Mouse (Mus musculus) cerebellum, adult 2 months (tissue): ENCODE measurements at regions not wholly inside any gene's neighbourhood (a gene's known extent, or its start where the extent isn't known, plus 50 kb on each side); places are given as distances from the start of the nearest gene placed in this dataset.

Experiments
- DNase-seq, 2 experiments: peaks; one replicate each; pipeline ENCODE4 v3.0.0; 2021
- H3K27ac ChIP-seq: fragments of 200-500 bp; 2 replicates; pipeline ENCODE4 v1.5.1; 2012; ENCODE audit warnings: low read length, control low read depth, inconsistent platforms; ENCODE audit not compliant: insufficient read depth
- H3K27me3 ChIP-seq: fragments of 200-500 bp; 2 replicates; pipeline ENCODE4 v1.6.1; 2012; ENCODE audit warnings: inconsistent platforms, mild to moderate bottlenecking, low read length, moderate library complexity; ENCODE audit not compliant: control insufficient read depth, insufficient read depth
- H3K4me1 ChIP-seq: fragments of 200-500 bp; 2 replicates; pipeline ENCODE4 v1.6.1; 2011; ENCODE audit warnings: low read length; ENCODE audit not compliant: control insufficient read depth, insufficient read depth
- H3K4me3 ChIP-seq: fragments of 200-500 bp; replicated peaks from 2 replicates; pipeline ENCODE3; 2011; ENCODE audit warnings: mild to moderate bottlenecking, low read depth, low read length, control low read depth; ENCODE audit not compliant: insufficient read depth
- CTCF ChIP-seq: fragments of 200-500 bp; IDR thresholded peaks from 2 replicates; pipeline ENCODE4 v1.5.1; 2011; ENCODE audit warnings: low read depth, mild to moderate bottlenecking, control low read depth, low read length, moderate library complexity, borderline replicate concordance; ENCODE audit not compliant: insufficient read depth
- POLR2A ChIP-seq: fragments of 200-500 bp; IDR thresholded peaks from 2 replicates; pipeline ENCODE4 v1.6.1; 2011; ENCODE audit warnings: low read length, control low read depth, borderline replicate concordance; ENCODE audit not compliant: insufficient read depth
- WGBS: fragments of 180-500 bp; shearing (Covaris S2); methylation state at CpG from one replicate; pipeline ENCODE4 v1.1.7; 2018; 5-methylcytosine and 5-hydroxymethylcytosine counted together

DNA sequence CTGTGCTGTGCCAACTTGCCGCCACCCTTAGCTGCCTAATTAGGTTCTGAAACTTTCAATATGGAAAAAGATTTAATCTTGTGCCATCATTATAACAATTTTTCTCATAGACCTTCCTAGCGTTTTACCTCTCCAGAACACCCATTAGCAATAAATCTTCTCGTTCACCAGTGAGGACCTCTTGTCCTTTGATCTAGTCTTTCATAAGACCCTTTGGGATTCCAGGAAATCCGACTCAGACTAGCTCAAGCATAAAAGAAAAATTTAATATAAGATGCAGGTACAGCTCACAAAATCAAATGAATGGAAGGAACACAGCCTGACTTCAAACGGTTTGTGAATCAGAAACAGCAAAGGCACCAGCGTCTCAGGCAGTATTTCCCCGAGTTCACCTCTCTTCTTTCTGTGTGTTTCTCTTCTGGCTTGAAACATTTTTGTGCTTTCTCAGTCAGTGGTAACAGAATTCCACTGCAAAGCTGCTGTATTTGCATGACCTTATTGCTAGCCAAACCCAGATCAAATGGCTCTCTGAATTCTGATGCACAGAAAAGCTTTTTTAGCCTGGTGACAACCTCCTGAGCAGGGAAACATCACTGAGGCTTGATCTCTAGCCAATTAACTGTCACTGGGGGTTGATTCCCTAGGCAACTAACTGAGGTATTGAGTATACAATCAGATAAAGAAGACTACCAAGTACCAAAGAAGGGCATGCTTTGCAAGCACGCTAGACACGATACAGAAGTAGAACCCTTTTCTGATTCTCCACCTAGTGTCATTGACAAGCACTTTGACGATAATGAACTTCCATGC is 539.8 kb downstream of the Cenpc1 start:
- Histone ChIP-seq H3K4me3 (no peak overlapping the region), H3K27ac (no peak overlapping the region), H3K4me1 (no peaks in the 10 kb centered on the region), H3K27me3 (no peaks in the 10 kb centered on the region)
- DNase-seq, result no peak
- 49% methylated on average over 10 of the region's 10 CpGs for WGBS
- TF ChIP-seq POLR2A (no peak), CTCF (no peak)

GRCm38 (mm10) chr5:85505244-85505643 is 560.1 kb downstream of the Cenpc1 start:
- 87% methylated on average over 1 of the region's 1 CpGs for WGBS
- Histone ChIP-seq H3K4me1 (no peaks in the 10 kb centered on the region), H3K27ac (no peak overlapping the region), H3K27me3 (no peaks in the 10 kb centered on the region), H3K4me3 (no peak overlapping the region)
- no peak for DNase-seq
- TF ChIP-seq POLR2A, result no peak
- no peak for TF ChIP-seq CTCF

DNA sequence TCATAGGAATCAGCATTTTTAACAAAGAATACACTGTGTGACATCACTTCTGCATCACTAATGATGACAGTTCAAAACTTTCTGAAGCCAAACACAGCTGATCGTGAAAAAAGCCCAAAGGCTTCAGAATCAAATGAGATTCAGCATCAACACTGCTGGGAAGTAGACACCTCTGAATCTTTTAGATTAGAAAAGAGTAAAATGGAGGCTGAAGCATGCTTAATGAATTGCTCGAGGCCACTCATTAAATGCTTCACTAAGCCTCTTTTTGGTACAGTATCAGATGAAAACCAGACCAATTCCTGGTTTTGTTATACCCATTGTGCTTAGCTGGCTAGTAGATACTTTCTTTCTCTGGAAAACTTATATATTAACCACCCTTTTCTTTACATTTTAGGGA is 568.1 kb downstream of the Cenpc1 start:
- Histone ChIP-seq H3K4me3 (no peak overlapping the region), H3K27ac (no peak overlapping the region), H3K27me3 (no peaks in the 10 kb centered on the region), H3K4me1 (no peaks in the 10 kb centered on the region)
- no peak for TF ChIP-seq CTCF
- TF ChIP-seq POLR2A, result no peak
- no peak for DNase-seq
- WGBS, result 35% methylated on average over 2 of the region's 2 CpGs

DNA sequence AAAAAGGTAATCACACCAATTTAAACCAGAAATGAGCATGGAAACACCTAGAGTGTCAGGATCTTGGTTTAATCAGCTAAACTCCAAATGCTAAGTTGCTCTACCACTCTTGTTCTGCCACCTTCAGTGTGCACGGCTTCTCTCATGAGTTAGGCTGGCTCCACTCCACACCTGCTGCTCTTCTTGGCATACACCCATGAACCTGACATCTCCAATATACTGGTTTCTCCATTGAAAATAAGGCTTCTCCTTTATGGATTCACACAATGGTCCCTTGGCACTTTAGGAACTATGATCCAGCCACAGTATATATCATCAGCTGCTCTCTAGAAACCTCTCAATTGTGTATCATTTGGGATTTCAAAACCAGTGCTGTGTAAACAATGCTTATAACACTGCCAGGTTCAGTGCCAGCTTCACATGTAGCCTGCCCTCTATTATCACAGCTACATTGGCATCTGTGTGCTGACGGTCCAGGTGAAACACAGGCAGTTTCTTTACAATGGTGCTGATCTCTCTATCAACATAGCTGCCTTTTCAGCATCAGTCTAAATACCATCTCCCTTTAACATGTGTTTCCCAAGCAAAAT is 579.6 kb downstream of the Cenpc1 start:
- 11% methylated on average over 2 of the region's 2 CpGs for WGBS
- Histone ChIP-seq H3K4me3 (no peak overlapping the region), H3K27me3 (no peaks in the 10 kb centered on the region), H3K27ac (no peak overlapping the region), H3K4me1 (no peaks in the 10 kb centered on the region)
- peak; percentile 18 to 63 for DNase-seq
- no peak for TF ChIP-seq POLR2A

GRCm38 (mm10) chr5:85485157-85485556 is 580.2 kb downstream of the Cenpc1 start:
- DNase-seq, result no peak
- TF ChIP-seq POLR2A (no peak), CTCF (no peak)
- no peak overlapping the region for H3K27ac ChIP-seq
- no peak overlapping the region for H3K4me3 ChIP-seq
- H3K4me1 ChIP-seq, result no peaks in the 10 kb centered on the region
- H3K27me3 ChIP-seq, result no peaks in the 10 kb centered on the region

- Histone ChIP-seq H3K27ac (no peak overlapping the region), H3K4me1 (no peaks in the 10 kb centered on the region), H3K27me3 (no peaks in the 10 kb centered on the region), H3K4me3 (no peak overlapping the region)
- DNase-seq, result no peak
- TF ChIP-seq CTCF (no peak), POLR2A (no peak)
Measured at GRCm38 (mm10) chr5:85467811-85468210, 597.6 kb downstream of the Cenpc1 start.

GRCm38 (mm10) chr5:85467151-85467550 is 598.2 kb downstream of the Cenpc1 start:
- Histone ChIP-seq H3K27me3 (no peaks in the 10 kb centered on the region), H3K4me1 (no peaks in the 10 kb centered on the region), H3K4me3 (no peak overlapping the region), H3K27ac (no peak overlapping the region)
- DNase-seq, result no peak
- WGBS, result 97% methylated on average over 3 of the region's 3 CpGs
- no peak for TF ChIP-seq CTCF
- no peak for TF ChIP-seq POLR2A
